Mouse (Mus musculus): ENCODE measurements at regions not wholly inside any gene's neighbourhood (a gene's known extent, or its start where the extent isn't known, plus 50 kb on each side); places are given as distances from the start of the nearest gene placed in this dataset.
"Not testable (repeated sequence)": the region's sequence is repeated elsewhere in the genome, so short reads cannot be mapped to it uniquely, and the experiment has no call there.

DNA sequence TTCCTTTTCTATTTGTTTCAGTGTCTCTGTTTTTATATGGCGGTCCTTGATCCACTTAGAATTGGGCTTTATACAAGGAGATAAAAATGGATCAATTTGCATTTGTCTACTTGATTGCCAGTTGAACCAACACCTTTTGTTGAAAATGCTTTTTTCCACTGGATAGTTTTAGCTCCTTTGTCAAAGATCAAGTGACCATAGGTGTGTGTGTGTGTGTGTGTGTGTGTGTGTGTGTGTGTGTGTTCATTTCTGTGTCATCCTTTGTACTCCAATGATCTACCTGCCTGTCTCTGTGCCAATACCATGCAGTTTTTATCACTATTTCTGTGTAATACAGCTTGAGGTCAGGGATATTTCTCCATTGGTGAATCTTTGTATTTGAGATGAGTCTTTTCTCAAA lies 158.7 kb upstream of the Cenpw start:
- no peak for DNase-seq
- no peak overlapping the region for H3K9ac ChIP-seq (ENCODE audit: low read depth, low read length)
- H3K27me3 ChIP-seq (ENCODE audit: control insufficient read depth, insufficient read depth, low read length), result no peaks in the 10 kb centered on the region
- no peaks in the 10 kb centered on the region for H3K4me1 ChIP-seq (ENCODE audit: control insufficient read depth, insufficient read depth, low read length)
- no peak overlapping the region for H3K27ac ChIP-seq
- H3K4me3 ChIP-seq, result no peak overlapping the region
- no peaks in the 10 kb centered on the region for H3K36me3 ChIP-seq (ENCODE audit: control insufficient read depth, insufficient read depth, low read length)
- TF ChIP-seq CTCF (IDR thresholded peaks at IDR 0.05) (no peak), POLR2A (IDR thresholded peaks at IDR 0.05; ENCODE audit: insufficient read depth, low read depth, low read length) (no peak), EP300 (IDR thresholded peaks at IDR 0.05; ENCODE audit: insufficient read depth, low read depth, low read length) (no peak)
- no peaks in the 10 kb centered on the region for H3K79me2 ChIP-seq (replicated peaks; ENCODE audit: control insufficient read depth, insufficient read depth, low read length)
- WGBS, result 95% methylated on average over 1 of the region's 1 CpGs
- intact Hi-C loops (cut with DNase I), result no loop called here

- WGBS, result 63% methylated on average over 3 of the region's 3 CpGs
- Histone ChIP-seq H3K4me3 (no peak overlapping the region), H3K27ac (no peak overlapping the region), H3K36me3 (ENCODE audit: control insufficient read depth, insufficient read depth, low read length) (no peaks in the 10 kb centered on the region), H3K79me2 (replicated peaks; ENCODE audit: control insufficient read depth, insufficient read depth, low read length) (no peaks in the 10 kb centered on the region), H3K4me1 (ENCODE audit: control insufficient read depth, insufficient read depth, low read length) (no peaks in the 10 kb centered on the region), H3K9ac (ENCODE audit: low read depth, low read length) (no peak overlapping the region), H3K27me3 (ENCODE audit: control insufficient read depth, insufficient read depth, low read length) (no peaks in the 10 kb centered on the region)
- intact Hi-C loops (cut with DNase I), result no loop called here
- TF ChIP-seq EP300 (IDR thresholded peaks at IDR 0.05; ENCODE audit: insufficient read depth, low read depth, low read length) (no peak), CTCF (IDR thresholded peaks at IDR 0.05) (no peak), POLR2A (IDR thresholded peaks at IDR 0.05; ENCODE audit: insufficient read depth, low read depth, low read length) (no peak)
- DNase-seq, result no peak
Measured at GRCm38 (mm10) chr10:30342965-30343478, 142.7 kb upstream of the Cenpw start.

DNA sequence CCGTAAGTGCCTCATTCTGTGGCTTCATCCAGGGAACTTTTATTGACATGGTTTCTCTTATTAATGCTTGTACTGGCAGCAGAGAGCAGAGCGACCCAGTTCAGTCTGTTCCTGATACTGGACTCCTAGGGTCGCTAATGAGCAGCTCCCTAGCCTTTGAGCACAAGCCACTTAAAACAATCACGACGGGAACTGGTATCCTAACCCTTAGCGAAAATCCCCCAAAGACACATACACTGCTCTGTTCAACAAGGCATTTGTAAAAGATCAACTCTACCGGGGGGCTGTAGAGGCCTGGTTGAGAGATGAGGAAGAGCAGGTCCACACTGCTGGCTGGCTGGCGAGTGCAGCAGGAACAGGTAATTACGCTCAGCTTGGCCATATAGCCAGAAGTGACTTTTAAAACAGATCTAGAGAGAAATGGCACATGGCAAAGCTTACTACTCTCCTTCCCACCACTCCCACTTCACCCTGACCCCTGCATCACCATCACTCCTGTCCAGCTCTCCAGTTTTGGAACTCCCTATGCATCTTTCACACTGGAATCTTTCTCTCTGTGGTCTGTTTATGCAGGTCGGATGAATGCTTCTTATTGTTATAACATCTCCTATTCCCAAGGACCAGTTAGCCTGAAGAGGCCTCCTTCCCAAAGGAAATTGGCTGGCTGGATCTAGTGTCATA lies 128.1 kb upstream of the Cenpw start:
- H3K27me3 ChIP-seq (ENCODE audit: control insufficient read depth, insufficient read depth, low read length), result no peaks in the 10 kb centered on the region
- 60% methylated on average over 10 of the region's 10 CpGs for WGBS
- no peak overlapping the region for H3K9ac ChIP-seq (ENCODE audit: low read depth, low read length)
- H3K36me3 ChIP-seq (ENCODE audit: control insufficient read depth, insufficient read depth, low read length), result no peaks in the 10 kb centered on the region
- no peak overlapping the region for H3K27ac ChIP-seq
- intact Hi-C loops (cut with DNase I), result no loop called here
- H3K79me2 ChIP-seq (replicated peaks; ENCODE audit: control insufficient read depth, insufficient read depth, low read length), result no peaks in the 10 kb centered on the region
- TF ChIP-seq EP300 (IDR thresholded peaks at IDR 0.05; ENCODE audit: insufficient read depth, low read depth, low read length) (no peak), CTCF (IDR thresholded peaks at IDR 0.05) (no peak), POLR2A (IDR thresholded peaks at IDR 0.05; ENCODE audit: insufficient read depth, low read depth, low read length) (no peak)
- no peaks in the 10 kb centered on the region for H3K4me1 ChIP-seq (ENCODE audit: control insufficient read depth, insufficient read depth, low read length)
- no peak for DNase-seq
- no peak overlapping the region for H3K4me3 ChIP-seq

DNA sequence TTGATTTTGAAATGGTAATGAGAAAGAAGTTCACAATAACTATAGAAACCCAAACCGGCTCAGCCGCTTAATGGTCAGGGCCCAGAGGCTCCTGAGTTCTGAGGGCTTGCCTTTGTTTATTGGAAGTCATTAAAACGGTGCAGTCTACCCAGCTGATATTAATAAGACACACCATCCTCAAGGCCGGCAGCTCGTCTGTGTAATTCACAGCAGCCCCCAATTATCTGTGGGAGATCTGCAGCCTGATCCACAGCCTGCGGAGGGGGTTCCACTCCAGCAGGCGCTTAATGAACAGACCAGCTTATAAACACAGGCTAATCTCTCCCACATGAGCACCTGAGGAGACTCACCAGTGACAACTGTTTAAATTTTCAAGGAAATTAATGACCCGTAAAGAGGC lies 127.5 kb upstream of the Cenpw start:
- 64% methylated on average over 8 of the region's 8 CpGs for whole genome bisulfite sequencing
- no peak for DNase-seq
- TF ChIP-seq EP300 (IDR thresholded peaks at IDR 0.05; ENCODE audit: insufficient read depth, low read depth, low read length) (no peak), CTCF (IDR thresholded peaks at IDR 0.05) (no peak), POLR2A (IDR thresholded peaks at IDR 0.05; ENCODE audit: insufficient read depth, low read depth, low read length) (no peak)
- intact Hi-C loops (cut with DNase I), result no loop called here
- Histone ChIP-seq H3K79me2 (replicated peaks; ENCODE audit: control insufficient read depth, insufficient read depth, low read length) (no peaks in the 10 kb centered on the region), H3K9ac (ENCODE audit: low read depth, low read length) (no peak overlapping the region), H3K4me1 (ENCODE audit: control insufficient read depth, insufficient read depth, low read length) (no peaks in the 10 kb centered on the region), H3K4me3 (no peak overlapping the region), H3K36me3 (ENCODE audit: control insufficient read depth, insufficient read depth, low read length) (no peaks in the 10 kb centered on the region), H3K27ac (no peak overlapping the region), H3K27me3 (ENCODE audit: control insufficient read depth, insufficient read depth, low read length) (no peaks in the 10 kb centered on the region)

GRCm38 (mm10) chr10:30326861-30327260 lies 126.5 kb upstream of the Cenpw start:
- DNase-seq, result no peak
- WGBS, result 73% methylated on average over 1 of the region's 1 CpGs
- Histone ChIP-seq H3K4me3 (no peak overlapping the region), H3K79me2 (replicated peaks; ENCODE audit: control insufficient read depth, insufficient read depth, low read length) (no peaks in the 10 kb centered on the region), H3K9ac (ENCODE audit: low read depth, low read length) (no peak overlapping the region), H3K27ac (no peak overlapping the region), H3K4me1 (ENCODE audit: control insufficient read depth, insufficient read depth, low read length) (no peaks in the 10 kb centered on the region), H3K27me3 (ENCODE audit: control insufficient read depth, insufficient read depth, low read length) (no peaks in the 10 kb centered on the region), H3K36me3 (ENCODE audit: control insufficient read depth, insufficient read depth, low read length) (no peaks in the 10 kb centered on the region)
- intact Hi-C loops (cut with DNase I), result no loop called here
- TF ChIP-seq CTCF (IDR thresholded peaks at IDR 0.05), result no peak
- TF ChIP-seq EP300 (IDR thresholded peaks at IDR 0.05; ENCODE audit: insufficient read depth, low read depth, low read length), result no peak
- TF ChIP-seq POLR2A (IDR thresholded peaks at IDR 0.05; ENCODE audit: insufficient read depth, low read depth, low read length), result no peak

- H3K4me1 ChIP-seq (ENCODE audit: control insufficient read depth, insufficient read depth, low read length); DNase-seq; H3K27ac ChIP-seq; H3K79me2 ChIP-seq (replicated peaks; ENCODE audit: control insufficient read depth, insufficient read depth, low read length); H3K4me3 ChIP-seq; H3K36me3 ChIP-seq (ENCODE audit: control insufficient read depth, insufficient read depth, low read length); H3K9ac ChIP-seq (ENCODE audit: low read depth, low read length); intact Hi-C loops (cut with DNase I); H3K27me3 ChIP-seq (ENCODE audit: control insufficient read depth, insufficient read depth, low read length): not testable (repeated sequence)
- 68% methylated on average over 3 of the region's 7 CpGs for WGBS
Measured at GRCm38 (mm10) chr10:30295871-30296270, 95.5 kb upstream of the Cenpw start.

Data from heart, adult 2 months (tissue).